Mouse (Mus musculus) layer of hippocampus, adult 8-10 months (tissue): ENCODE measurements around the gene Cdk5r2. TPM values are rescaled to one million over a fixed set of nuclear protein-coding genes. Genes with fewer than 3 reads are reported as not detected.
A peak's percentile ranks its signal among the peaks of the same experiment; 100 is the strongest.
"Not testable (repeated sequence)": the region's sequence is repeated elsewhere in the genome, so short reads cannot be mapped to it uniquely, and the experiment has no call there.

ENCODE experiments used
- DNase-seq, 2 experiments: peaks; one replicate each; pipeline ENCODE4 v3.0.0; 2022; ENCODE audit warnings: low spot score in 2 of 2
- total RNA-seq, 4 experiments: library from RNA; stranded (reverse); gene quantifications; 2 replicates each; pipeline ENCODE4 v1.2.4; 2022

The Cdk5r2 gene
- total RNA-seq: 100 to 1,000 TPM; 159 to 177 (median 168) TPM

DNA sequence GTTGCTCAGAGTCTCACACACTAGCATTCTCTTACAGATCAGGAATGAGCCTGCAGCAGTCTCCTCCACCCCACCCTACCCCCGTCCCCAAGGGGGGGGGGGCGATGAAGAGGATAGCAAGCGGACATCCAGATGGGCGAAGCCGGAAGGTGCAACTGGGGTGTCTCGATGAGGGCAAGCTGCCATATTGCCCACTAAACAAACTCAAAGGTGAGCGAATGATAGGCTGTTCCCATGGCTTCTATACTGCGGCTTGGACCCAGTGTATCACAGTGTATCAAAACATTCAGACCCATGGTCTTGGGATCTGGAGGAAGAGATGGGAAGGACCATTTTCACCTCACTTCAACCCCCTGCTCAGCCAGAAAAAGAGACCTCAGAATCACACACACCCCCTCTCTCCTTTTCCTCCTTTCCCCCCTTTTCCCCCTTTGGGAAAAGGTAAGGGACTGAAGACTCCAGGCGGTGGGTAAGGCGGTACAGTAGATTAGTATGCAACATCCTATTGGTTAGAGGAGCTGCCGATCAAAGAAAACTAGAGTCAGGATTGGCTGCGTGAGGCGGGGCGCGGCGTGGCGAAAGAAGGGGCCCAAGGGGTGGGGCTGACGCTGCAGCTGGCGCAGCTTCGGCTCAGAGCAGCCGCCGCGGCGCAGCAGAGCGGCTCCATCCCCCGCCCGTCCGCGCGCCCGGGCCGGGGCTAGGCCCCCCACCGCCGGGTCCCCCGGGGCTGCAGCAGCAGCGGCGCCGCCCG lies at the start of gene Cdk5r2:
Gene Cdk5r2 (plus strand): TSS at position 629 of the 751 bp plus-strand sequence.
- DNase-seq: peak; percentile 93 to 94

DNA sequence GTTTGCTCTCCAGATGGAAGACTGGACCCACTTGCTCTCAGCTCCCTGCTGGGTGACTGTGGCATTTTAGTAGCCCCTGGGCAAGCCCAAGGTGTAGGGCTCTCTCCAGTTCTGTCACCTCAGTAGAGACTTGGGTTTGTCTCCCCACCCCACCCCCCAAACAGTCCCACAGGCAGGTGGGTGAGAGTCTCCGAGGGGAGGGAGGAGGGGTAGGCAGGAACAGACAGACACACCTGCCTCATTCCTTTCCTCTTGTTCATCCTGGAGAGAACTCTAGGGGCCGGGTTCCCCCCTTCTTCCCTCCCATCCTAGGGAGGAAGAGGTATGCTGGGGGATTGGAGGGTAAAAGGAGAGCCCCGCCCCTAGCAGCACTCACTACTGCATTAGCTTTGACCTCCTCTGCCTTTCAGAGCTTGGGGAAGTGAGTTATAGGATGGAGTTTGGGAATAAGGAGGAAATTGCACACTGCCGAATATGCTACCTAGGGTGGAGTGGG lies 49.3 kb upstream of the Cdk5r2 start:
- DNase-seq: no peak

GRCm38 (mm10) chr1:74805843-74806242 lies 48.9 kb upstream of the Cdk5r2 start:
- no peak for DNase-seq

- DNase-seq: no peak
Measured at GRCm38 (mm10) chr1:74806360-74807311, 48.1 kb upstream of the Cdk5r2 start.

- no peak for DNase-seq
Measured at GRCm38 (mm10) chr1:74807551-74808071, 47.1 kb upstream of the Cdk5r2 start.

- DNase-seq: peak; percentile 85 to 93
Measured at GRCm38 (mm10) chr1:74808078-74808477, 46.7 kb upstream of the Cdk5r2 start.

DNA sequence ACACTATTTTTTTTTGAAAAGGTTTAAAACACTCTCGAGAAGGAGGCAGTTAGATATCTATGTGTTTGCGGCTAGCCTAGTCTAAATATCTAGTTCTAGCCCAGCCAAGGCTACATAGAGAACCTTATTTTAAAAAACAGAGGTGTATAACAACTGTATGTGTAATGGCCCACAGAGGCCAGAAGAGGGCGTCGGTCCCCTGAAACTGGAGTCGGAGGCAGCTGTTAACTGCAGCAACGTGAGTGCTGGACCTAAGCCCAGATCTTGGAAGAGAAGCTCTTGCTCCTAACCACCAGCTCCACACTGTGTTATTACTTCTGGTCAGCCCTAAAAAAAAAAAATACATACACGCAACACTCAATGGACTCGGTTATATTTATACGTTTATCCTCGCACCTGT lies 45.7 kb upstream of the Cdk5r2 start:
- no peak for DNase-seq

DNA sequence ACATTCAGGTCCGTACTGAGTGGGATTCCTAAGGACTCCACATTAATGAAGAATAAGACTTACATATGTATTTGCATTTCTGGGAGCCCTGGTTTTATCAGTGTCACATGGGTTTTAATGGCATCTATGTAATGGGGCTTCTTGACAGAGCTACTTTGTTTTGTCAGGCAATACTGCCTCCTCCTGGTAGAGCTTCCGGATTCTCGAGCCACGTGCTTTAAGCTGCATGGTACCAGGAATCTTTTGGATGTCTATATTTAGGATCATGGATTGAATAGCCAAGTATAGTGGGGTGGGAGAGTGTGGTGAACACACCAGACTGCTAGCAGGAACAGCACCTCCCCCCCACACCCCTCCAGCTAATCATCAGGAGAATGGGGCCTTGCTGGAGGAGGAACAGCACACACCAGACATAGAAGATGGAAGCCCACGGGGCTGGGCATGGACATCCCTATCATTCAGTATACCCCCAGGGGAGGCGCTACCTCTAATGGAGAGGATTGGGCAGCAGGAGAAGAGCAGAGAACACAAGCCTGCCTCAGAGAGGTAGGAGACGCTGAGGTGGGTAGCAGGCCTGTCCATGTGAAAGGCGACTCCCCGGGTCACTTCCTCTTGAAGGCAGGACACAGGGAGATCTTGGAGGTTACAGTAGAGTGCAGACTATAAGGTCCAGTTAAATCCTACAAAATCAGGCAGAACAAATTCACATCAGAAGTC lies 39.6 kb upstream of the Cdk5r2 start:
- no peak for DNase-seq

DNA sequence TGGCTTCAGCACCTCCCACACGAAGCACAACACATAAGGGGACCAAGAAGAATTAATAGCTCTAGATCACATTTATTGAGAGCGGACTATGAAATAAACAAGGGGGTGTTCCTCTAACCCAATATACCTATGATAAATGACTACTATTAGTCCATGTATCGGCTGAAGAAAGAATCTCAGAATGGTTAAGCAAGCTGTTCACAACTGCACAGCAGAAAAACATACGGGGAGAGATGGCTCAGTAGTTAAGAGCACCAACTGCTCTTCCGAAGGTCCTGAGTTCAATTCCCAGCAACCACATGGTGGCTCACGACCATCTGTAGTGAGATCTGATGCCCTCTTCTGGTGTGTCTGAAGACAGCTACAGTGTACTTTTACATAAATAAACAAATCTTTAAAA lies 38.8 kb upstream of the Cdk5r2 start:
- not testable (repeated sequence) for DNase-seq

GRCm38 (mm10) chr1:74816612-74817199 lies 38.0 kb upstream of the Cdk5r2 start:
- DNase-seq: peak; percentile 85 to 86

GRCm38 (mm10) chr1:74817219-74817618 lies 37.5 kb upstream of the Cdk5r2 start:
- no peak for DNase-seq

DNA sequence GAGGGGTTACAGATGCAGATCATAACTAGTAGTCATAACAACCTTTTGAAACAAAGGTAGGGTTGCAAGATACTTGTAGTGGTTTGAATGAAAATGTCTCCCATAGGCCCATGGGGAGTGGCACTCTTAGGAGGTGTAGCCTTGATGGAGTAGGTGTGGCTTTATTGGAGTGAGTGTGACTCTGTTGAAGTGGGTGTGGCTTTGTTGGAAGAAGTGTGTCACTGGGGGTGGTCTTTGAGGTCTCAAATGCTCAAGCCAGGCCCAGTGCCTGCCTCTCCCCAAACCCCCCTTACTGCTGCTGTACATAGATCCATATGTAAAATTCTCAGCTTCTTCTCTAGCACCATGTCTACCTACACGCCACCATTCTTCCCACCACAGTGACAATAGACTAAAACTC lies 36.2 kb upstream of the Cdk5r2 start:
- no peak for DNase-seq

DNA sequence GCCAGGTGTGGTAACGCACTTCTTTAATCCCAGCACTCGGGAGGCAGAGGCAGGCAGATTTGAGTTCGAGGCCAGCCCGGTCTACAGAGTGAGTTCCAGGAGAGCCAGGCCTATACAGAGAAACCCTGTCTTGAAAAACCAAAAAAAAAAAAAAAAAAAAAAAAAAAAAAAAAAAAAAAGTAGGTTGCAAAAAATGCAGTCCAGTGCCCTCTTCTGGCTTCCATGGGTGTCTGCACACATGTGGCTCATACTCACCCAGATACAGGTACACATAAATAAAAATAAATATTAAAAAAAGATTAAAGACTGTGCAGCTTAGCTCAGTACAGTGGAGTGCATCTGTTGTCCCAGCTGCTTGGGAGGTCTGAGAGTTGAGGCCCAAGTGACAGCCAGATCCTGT lies 31.1 kb upstream of the Cdk5r2 start:
- DNase-seq: not testable (repeated sequence)

- peak in 1 of 2 experiments; percentile 57 for DNase-seq
Measured at GRCm38 (mm10) chr1:74824518-74825302, 30.0 kb upstream of the Cdk5r2 start.

DNA sequence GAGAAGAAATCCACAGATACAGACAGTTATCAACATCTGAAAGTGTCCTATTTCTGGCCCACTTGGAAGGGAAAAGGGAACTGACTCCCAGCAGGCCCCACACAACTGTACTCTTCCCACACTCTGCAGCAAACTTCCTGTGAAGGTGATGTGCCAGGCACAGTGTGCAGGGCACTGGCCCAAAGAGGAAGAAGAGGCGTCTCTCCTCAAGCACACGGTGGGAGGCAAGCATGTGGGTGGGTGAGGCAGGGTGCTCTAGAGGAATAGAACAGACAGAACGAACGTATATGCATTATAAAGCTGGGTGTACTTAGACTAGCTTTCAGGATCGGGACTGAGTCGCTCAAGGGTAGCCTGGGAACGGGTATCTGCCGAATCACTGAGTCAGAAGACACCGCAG lies 24.7 kb upstream of the Cdk5r2 start:
- DNase-seq: no peak

DNA sequence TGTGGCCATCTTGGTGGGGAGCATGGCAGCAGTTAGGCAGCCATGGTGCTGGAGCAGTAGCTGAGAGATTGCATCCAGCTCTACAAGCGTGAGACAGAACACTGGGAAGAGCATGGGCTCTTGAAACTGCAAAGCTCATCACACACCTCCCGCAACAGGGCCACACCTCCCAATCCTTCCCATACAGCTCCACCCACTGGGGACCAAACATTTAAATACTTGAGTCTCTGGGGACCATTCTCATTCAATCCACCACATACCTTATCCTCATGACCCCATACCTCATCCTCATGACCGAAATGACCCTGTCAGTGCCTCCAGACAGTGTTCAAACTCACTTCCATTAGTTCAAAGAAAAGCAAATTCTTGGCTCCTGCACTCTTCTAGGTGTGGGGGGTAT lies 21.5 kb upstream of the Cdk5r2 start:
- DNase-seq: no peak

GRCm38 (mm10) chr1:74843090-74843489 lies 11.6 kb upstream of the Cdk5r2 start:
- no peak for DNase-seq

- DNase-seq: no peak
Measured at GRCm38 (mm10) chr1:74846341-74846740, 8.4 kb upstream of the Cdk5r2 start.

- DNase-seq: no peak
Measured at GRCm38 (mm10) chr1:74848946-74849345, 5.8 kb upstream of the Cdk5r2 start.

- peak; percentile 63 to 64 for DNase-seq
Measured at GRCm38 (mm10) chr1:74850251-74850650, 4.5 kb upstream of the Cdk5r2 start.
